Mouse (Mus musculus): Measurements from ENCODE around the gene Gm28047. TPM values are rescaled to one million over a fixed set of nuclear protein-coding genes. Genes with fewer than 3 reads are reported as not detected.
A peak's percentile ranks its signal among the peaks of the same experiment; 100 is the strongest.

Gm28047 gene
- polyA plus RNA-seq, 1 experiment from 2014 or later = not detected

GRCm38 (mm10) chr15:102533926-102534325, 90.9 kb downstream of the Gm28047 start:
- ATAC-seq (ENCODE audit: insufficient number of reproducible peaks, low FRiP score, low TSS enrichment, low read depth) = no peak
- H3K27ac ChIP-seq = no peak overlapping the region

GRCm38 (mm10) chr15:102532106-102532900, 92.6 kb downstream of the Gm28047 start:
- no peak for ATAC-seq (ENCODE audit: insufficient number of reproducible peaks, low FRiP score, low TSS enrichment, low read depth)
- Histone ChIP-seq H3K27me3 (no peaks in the 10 kb centered on the region), H3K4me2 (no peak overlapping the region), H3K27ac (no peak overlapping the region), H3K9me3 (no peaks in the 10 kb centered on the region), H3K9ac (no peak overlapping the region), H3K4me1 (no peaks in the 10 kb centered on the region), H3K4me3 (no peak overlapping the region), H3K36me3 (peaks cover 84% of the 10 kb centered on the region)
- 96% methylated on average over 3 of the region's 3 CpGs for WGBS

More at GRCm38 (mm10) chr15:102533926-102534325, 90.9 kb downstream of the Gm28047 start:
- no peaks in the 10 kb centered on the region for H3K9me3 ChIP-seq
- no peaks in the 10 kb centered on the region for H3K4me1 ChIP-seq
- peaks cover 74% of the 10 kb centered on the region for H3K36me3 ChIP-seq
- H3K9ac ChIP-seq = no peak overlapping the region
- no peaks in the 10 kb centered on the region for H3K27me3 ChIP-seq
- WGBS = 88% methylated on average over 7 of the region's 7 CpGs
- H3K4me2 ChIP-seq = no peak overlapping the region
- H3K4me3 ChIP-seq = no peak overlapping the region

- H3K36me3 ChIP-seq = peaks cover 82% of the 10 kb centered on the region
Measured at GRCm38 (mm10) chr15:102531586-102531985, 93.3 kb downstream of the Gm28047 start.

GRCm38 (mm10) chr15:102530566-102530965, 94.3 kb downstream of the Gm28047 start:
- no peaks in the 10 kb centered on the region for H3K27me3 ChIP-seq
- no peaks in the 10 kb centered on the region for H3K4me1 ChIP-seq
- H3K4me3 ChIP-seq = no peak overlapping the region
- H3K36me3 ChIP-seq = peaks cover 78% of the 10 kb centered on the region
- H3K4me2 ChIP-seq = no peak overlapping the region
- no peaks in the 10 kb centered on the region for H3K9me3 ChIP-seq
- 64% methylated on average over 4 of the region's 4 CpGs for whole genome bisulfite sequencing
- no peak for ATAC-seq (ENCODE audit: insufficient number of reproducible peaks, low FRiP score, low TSS enrichment, low read depth)
- H3K9ac ChIP-seq = no peak overlapping the region
- no peak overlapping the region for H3K27ac ChIP-seq

More at GRCm38 (mm10) chr15:102531586-102531985, 93.3 kb downstream of the Gm28047 start:
- ATAC-seq (ENCODE audit: insufficient number of reproducible peaks, low FRiP score, low TSS enrichment, low read depth) = no peak
- Histone ChIP-seq H3K4me3 (no peak overlapping the region), H3K9me3 (no peaks in the 10 kb centered on the region), H3K4me2 (no peak overlapping the region), H3K4me1 (no peaks in the 10 kb centered on the region), H3K9ac (no peak overlapping the region), H3K27me3 (no peaks in the 10 kb centered on the region), H3K27ac (no peak overlapping the region)
- 74% methylated on average over 4 of the region's 4 CpGs for whole genome bisulfite sequencing

- WGBS = 95% methylated on average over 1 of the region's 1 CpGs
- Histone ChIP-seq H3K4me3 (no peak overlapping the region), H3K36me3 (peaks cover 78% of the 10 kb centered on the region), H3K27ac (no peak overlapping the region), H3K4me2 (no peak overlapping the region), H3K4me1 (peaks cover 4% of the 10 kb centered on the region; the same call in 1 of the 2 replicates), H3K9ac (no peak overlapping the region), H3K9me3 (no peaks in the 10 kb centered on the region), H3K27me3 (no peaks in the 10 kb centered on the region)
- ATAC-seq (ENCODE audit: insufficient number of reproducible peaks, low FRiP score, low TSS enrichment, low read depth) = no peak
Measured at GRCm38 (mm10) chr15:102528396-102528795, 96.5 kb downstream of the Gm28047 start.

- H3K36me3 ChIP-seq = peaks cover 75% of the 10 kb centered on the region
Measured at GRCm38 (mm10) chr15:102527936-102528335, 96.9 kb downstream of the Gm28047 start.

GRCm38 (mm10) chr15:102526111-102527002, 98.5 kb downstream of the Gm28047 start:
- Histone ChIP-seq H3K9ac (no peak overlapping the region), H3K4me1 (peaks cover 4% of the 10 kb centered on the region; the same call in 1 of the 2 replicates), H3K9me3 (no peaks in the 10 kb centered on the region), H3K36me3 (peaks cover 75% of the 10 kb centered on the region), H3K4me3 (no peak overlapping the region), H3K27me3 (no peaks in the 10 kb centered on the region), H3K4me2 (no peak overlapping the region), H3K27ac (no peak overlapping the region)
- ATAC-seq (ENCODE audit: insufficient number of reproducible peaks, low FRiP score, low TSS enrichment, low read depth) = no peak
- 81% methylated on average over 6 of the region's 6 CpGs for WGBS

More at GRCm38 (mm10) chr15:102527936-102528335, 96.9 kb downstream of the Gm28047 start:
- no peaks in the 10 kb centered on the region for H3K27me3 ChIP-seq
- 64% methylated on average over 3 of the region's 3 CpGs for WGBS
- H3K4me1 ChIP-seq = peaks cover 4% of the 10 kb centered on the region; the same call in 1 of the 2 replicates
- H3K4me3 ChIP-seq = no peak overlapping the region
- H3K4me2 ChIP-seq = no peak overlapping the region
- no peak overlapping the region for H3K9ac ChIP-seq
- ATAC-seq (ENCODE audit: insufficient number of reproducible peaks, low FRiP score, low TSS enrichment, low read depth) = no peak
- H3K27ac ChIP-seq = no peak overlapping the region
- no peaks in the 10 kb centered on the region for H3K9me3 ChIP-seq

GRCm38 (mm10) chr15:102524892-102525485, 99.9 kb downstream of the Gm28047 start, which contains the start of gene Npff:
Gene Npff (minus strand): TSS chr15:102524942.
- no peaks in the 10 kb centered on the region for H3K9me3 ChIP-seq
- H3K9ac ChIP-seq = no peak within 1 kb of the TSS
- peaks cover 77% of the 10 kb centered on the region for H3K36me3 ChIP-seq
- H3K27me3 ChIP-seq = no peaks in the 10 kb centered on the region
- ATAC-seq (ENCODE audit: insufficient number of reproducible peaks, low FRiP score, low TSS enrichment, low read depth) = no peak
- H3K4me1 ChIP-seq = peaks cover 13% of the 10 kb centered on the region
- no peak within 1 kb of the TSS for H3K27ac ChIP-seq
- WGBS = 3% methylated on average over 3 of the region's 3 CpGs
- no peak within 1 kb of the TSS for H3K4me3 ChIP-seq
- H3K4me2 ChIP-seq = no peak within 1 kb of the TSS

GRCm38 (mm10) chr15:102521480-102521879, 103.4 kb downstream of the Gm28047 start:
- no peak for ATAC-seq (ENCODE audit: insufficient number of reproducible peaks, low FRiP score, low TSS enrichment, low read depth)
- WGBS = 86% methylated on average over 4 of the region's 4 CpGs
- H3K9me3 ChIP-seq = no peaks in the 10 kb centered on the region
- no peak overlapping the region for H3K27ac ChIP-seq
- H3K27me3 ChIP-seq = no peaks in the 10 kb centered on the region
- H3K9ac ChIP-seq = no peak overlapping the region
- no peak overlapping the region for H3K4me2 ChIP-seq
- peaks cover 48% of the 10 kb centered on the region for H3K36me3 ChIP-seq
- H3K4me1 ChIP-seq = peaks cover 25% of the 10 kb centered on the region
- no peak overlapping the region for H3K4me3 ChIP-seq

- no peak for ATAC-seq (ENCODE audit: insufficient number of reproducible peaks, low FRiP score, low TSS enrichment, low read depth)
- Histone ChIP-seq H3K9me3 (no peaks in the 10 kb centered on the region), H3K36me3 (peaks cover 44% of the 10 kb centered on the region), H3K4me2 (no peak overlapping the region), H3K4me1 (peaks cover 36% of the 10 kb centered on the region), H3K27me3 (no peaks in the 10 kb centered on the region), H3K27ac (no peak overlapping the region), H3K4me3 (no peak overlapping the region), H3K9ac (0 out of 2 replicates have a peak overlapping the region, but pooled peaks have one; percentile 14)
- 71% methylated on average over 4 of the region's 4 CpGs for WGBS
Measured at GRCm38 (mm10) chr15:102520416-102520815, 104.5 kb downstream of the Gm28047 start.

Measured in limb, embryonic 15.5 days (tissue).